Mouse (Mus musculus) cerebellum, postnatal 4 days (tissue): ENCODE measurements around the gene Dusp19.
A peak's percentile ranks its signal among the peaks of the same experiment; 100 is the strongest.

ENCODE experiments used
- DNase-seq, 2 experiments: peaks; one replicate each; pipeline ENCODE4 v3.0.0; 2022; ENCODE audit warnings: low spot score in 2 of 2, mixed read lengths in 1 of 2

Gene Dusp19

DNA sequence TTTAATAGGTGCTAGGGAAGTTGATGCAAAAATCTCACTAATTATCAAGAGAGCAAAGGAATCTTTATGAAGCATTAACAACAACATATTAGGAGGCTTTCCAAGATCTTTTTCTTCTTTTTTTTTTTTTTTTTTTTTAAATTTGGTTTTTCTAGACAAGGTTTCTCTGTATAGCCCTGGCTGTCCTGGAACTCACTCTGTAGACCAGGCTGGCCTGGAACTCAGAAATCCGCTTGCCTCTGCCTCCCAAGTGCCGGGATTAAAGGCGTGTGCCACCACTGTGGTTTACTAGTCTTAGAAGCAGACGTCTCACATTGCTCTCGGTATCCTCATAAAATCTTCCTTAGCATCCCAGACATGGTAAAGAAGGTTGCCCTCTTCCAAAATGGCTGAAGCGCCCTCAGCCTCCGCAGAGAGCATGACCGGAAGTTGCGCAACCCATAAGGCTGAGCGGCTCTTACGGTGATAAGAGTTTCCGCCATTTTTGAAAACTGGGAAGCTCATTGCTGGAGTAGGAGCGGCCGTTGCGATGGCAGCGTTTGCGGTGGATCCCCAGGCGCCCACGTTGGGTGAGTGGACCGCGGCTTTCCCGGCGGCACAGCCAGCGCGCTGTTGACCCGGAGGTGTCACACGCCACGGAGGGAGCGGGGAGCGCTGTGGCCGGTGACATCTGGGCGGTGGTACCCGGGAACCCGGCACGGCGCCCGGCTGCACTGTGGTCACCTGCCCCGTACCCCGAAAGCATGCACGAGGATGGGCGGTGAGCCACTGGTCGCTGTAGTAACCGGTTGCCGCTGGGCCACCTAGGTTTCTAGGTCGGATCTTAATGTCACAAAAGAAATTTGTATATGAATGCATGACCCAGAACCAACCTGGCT lies 21.8 kb downstream of the Dusp19 start:
- DNase-seq = peak; percentile 79 to 91

DNA sequence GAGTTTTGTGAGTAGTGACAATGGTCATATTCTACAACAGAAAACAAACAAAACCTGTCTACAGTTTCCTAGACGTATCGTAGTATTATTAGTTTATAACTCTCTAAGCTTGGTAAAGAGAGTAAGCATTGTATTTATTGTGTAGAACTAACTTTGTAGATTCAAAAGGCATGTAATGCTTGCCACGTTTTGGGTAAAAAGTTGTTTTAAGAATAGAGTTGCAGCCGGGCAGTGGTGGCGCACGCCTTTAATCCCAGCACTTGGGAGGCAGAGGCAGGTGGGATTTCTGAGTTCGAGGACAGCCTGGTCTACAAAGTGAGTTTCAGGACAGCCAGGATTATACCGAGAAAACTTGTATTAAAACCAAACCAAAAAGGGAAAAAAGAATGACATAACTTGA lies 22.6 kb downstream of the Dusp19 start:
- no peak for DNase-seq

DNA sequence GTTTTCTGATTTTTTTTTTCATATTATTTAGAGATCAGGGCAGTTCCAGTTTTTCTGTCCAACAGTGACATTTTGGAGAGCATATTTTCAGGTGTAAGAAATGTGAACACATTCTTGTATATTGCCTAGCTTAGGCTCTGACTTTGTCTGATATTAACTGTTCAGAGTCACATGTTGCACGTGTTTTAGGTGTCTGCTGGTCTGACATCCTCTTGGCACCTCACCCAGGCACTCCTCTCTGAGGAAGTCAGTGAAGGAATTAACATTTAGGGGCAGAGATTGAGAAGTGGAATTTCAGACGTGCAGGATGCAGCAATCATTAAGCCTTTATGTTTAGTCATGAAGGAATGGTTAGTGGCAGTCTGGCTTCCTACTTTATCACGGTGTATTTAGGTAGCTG lies 23.0 kb downstream of the Dusp19 start:
- no peak for DNase-seq

DNA sequence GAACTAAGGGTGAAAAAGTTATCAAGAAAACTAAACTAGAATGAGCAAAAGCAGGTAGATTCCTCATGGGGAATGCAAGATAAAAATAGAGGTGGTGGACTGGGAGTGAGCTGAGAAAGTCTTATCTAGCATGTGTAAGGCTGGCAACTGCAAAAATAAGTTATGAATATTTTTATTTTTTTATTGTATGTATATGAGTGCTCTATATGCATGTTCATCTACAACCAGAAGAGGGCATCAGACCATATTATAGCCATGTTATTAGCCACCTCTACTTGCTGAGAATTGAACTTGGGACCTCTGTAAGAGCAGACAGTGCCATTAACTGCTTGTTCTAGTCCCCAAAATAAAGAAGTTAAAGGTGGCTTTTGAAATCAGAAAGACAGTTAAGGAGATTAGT lies 44.6 kb downstream of the Dusp19 start:
- no peak for DNase-seq

DNA sequence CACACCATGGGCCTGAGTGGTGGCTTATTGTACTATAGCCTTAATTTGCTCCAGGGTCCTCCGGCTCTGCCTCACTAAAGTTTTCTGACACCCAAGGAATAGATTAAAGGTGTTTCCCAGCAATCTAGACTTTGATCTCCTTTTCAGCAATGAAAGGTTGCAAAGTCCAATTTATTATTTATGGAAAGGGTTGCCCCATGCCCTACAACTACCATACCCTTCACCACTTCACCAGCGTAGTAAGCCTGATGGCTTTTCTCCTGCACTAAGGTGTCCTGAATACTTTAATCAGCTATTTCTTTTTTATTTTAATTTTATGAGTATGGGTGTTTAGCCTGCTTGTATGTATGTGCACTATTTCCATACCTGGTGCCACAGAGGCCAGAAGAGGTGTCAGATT lies 45.8 kb downstream of the Dusp19 start:
- no peak for DNase-seq

DNA sequence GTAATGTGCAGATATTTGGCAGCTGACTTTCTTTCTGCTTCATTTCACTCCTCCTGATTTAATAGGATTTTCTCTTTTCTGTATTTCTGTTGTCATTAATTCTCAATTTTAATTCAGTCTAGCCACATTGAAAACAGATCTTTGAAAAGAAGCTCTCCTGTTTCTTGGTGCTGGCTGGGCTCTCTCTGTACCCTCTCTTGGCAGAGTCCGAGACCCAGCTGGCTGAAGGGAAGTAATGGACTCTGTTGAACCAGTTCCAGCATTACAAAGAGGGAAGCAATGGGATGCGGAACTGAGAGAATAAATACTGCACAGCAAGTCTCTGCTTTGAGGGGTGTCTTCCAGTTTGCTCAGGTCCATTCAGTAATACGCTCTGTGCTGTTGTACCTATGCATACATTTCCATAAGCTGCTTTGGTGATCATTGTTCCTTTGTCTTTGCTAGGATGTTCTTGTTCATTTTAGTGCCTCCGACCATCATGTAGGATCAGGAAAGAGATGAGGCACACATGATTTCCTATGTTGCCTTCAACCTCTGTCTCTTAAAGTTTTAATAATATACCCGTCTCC lies 50.6 kb downstream of the Dusp19 start:
- DNase-seq = peak in 1 of 2 experiments; percentile 12

DNA sequence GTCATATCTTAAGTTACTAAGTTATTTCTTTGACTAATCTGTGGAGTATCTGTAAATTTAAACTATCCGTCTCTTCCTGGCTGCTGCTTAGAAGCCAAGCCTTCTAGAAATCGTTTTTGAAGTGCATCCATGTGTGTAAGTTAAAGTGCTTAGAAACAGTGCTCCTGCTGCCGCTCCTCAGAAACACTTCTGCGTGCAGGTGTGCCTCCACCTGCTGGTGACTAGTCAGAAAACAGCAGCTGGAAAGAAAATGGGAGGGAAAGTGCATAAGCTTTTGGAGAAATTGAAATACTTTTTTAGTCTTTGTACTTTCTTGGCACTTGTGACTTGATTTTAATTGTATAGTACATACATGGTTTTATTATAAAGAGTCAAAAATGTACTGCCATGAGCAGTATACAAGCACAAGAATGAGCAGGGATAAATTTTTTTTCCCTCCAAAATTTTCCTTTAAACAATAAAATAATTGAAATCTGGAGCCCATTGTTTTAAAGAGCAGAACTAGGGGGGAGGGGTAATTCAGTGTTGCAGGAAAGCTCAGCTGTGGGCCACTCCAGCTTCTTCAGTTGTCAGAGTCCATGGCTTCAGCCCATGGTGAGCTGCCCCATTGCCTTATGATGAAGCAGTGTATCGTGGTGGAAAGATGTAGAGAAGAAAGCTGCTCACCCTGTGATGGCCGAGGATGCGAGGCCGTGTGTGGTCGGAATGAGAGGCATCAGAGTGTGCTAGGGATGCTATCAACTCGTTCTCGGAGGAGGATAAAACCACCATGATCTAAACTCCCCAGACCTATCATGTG lies 53.2 kb downstream of the Dusp19 start:
- DNase-seq = peak in 1 of 2 experiments; percentile 7

DNA sequence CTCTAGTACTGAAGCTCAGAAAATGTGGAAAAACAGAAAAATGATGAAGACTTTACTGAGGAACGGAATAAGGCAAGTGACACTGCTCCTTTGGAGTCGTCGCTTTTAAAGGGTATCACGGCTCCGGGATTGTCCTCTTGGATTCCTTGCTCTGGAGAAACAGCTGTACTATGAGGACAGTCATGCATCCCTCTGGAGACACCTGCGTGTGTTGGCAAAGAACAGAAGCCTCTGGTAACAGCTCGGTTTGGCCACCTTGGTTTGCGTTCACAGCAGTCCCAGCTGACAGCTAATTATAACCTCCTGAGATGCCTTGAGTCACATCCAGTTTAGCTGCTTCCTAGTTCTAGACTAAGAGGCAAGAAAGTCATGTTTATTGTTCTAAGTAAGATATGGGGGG lies 62.0 kb downstream of the Dusp19 start:
- DNase-seq = no peak
